Mouse (Mus musculus) right cerebral cortex, postnatal 10 days (tissue): ENCODE measurements at regions not wholly inside any gene's neighbourhood (a gene's known extent, or its start where the extent isn't known, plus 50 kb on each side); places are given as distances from the start of the nearest gene placed in this dataset.

ENCODE experiments used
- DNase-seq, 2 experiments: peaks; one replicate each; pipeline ENCODE4 v3.0.0; 2021; ENCODE audit warnings: low spot score in 2 of 2

- DNase-seq: no peak
Observed at GRCm38 (mm10) chr1:120667776-120668175, 65.6 kb downstream of the En1 start.

DNA sequence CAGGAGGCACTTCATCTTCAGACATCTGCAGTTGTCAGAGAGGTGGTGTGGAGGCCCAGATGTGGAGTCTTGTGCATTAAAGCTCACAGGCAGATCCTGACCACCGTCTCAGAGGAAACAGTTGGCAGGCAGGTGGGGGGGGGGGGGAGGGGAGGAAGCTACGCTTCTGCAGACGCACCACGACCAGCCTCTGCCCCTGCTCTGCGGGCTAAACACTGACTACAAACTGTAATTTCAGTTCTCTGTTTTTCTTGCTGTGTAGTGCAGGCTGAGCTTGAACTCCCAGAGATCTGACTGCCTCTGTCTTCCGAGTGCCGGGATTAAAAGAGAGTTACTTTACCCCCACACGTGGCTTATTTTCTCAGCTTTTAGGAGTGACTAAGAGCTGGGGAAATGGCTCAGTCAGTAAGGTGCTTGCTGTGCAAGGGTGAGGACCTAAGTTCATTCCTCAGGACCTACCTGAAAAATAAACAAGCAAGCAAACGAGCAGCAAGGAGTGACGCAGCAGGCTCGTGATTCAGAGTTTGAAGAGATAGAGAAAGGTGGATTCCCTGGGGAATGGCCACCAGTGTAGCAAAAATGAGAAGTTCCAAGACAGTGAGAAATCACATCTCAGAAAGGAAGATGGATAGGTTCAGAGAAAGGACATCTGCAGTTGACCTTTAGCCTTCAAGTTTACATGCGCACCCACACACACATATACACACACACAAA is 81.5 kb downstream of the En1 start:
- no peak for DNase-seq

DNA sequence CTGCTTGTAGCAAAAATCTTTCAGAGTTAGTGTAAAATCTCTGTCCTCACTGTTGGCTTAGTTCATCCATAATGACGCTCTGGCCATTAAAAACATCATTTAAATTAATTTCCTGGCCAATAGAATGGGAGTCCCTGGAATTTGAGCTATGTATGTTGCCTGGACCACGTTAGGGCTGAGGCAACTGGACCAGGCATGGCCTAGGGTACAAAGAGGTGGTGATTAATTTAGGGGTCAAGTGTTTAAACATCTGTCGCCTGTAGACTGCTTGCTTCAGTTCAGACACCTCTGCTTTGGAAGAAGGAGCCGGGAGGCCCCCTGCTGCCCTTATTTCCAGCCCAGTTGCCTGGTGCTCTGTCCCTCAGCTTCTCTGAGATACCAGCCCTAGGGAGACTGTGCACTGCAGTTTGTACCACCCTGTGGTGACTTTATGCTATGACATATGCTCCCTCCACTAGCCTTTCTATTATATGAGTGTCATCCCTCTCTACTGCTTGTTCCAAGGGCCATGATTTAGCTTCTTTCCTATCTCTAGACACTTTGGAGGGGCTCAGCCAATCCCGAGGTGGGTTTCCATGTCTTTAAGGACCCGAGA is 83.5 kb downstream of the En1 start:
- DNase-seq: no peak

- DNase-seq: no peak
Observed at GRCm38 (mm10) chr1:120691571-120691970, 89.4 kb downstream of the En1 start.

- no peak for DNase-seq
Observed at GRCm38 (mm10) chr1:120698189-120698588, 96.0 kb downstream of the En1 start.

DNA sequence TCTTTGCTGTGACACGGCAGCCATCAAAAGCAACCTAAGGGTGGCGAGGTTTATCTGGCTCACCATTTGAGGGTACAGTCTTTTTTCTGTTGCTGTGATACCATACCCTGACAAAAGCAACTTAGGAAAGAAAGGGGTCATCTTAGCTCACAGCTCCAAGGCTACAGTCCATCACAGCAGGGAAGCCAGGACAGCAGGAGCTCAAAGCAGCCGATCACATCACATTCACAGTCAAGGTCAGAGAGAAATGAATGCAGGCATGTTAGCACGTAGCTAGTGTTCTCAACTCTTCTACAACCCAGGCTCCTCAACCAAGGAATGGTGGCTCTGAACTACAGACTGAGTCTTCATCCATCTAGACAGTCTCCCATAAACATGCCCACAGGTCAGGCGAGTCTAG is 102.0 kb downstream of the En1 start:
- DNase-seq: no peak

GRCm38 (mm10) chr1:120706011-120706410 is 103.8 kb downstream of the En1 start:
- DNase-seq: no peak

DNA sequence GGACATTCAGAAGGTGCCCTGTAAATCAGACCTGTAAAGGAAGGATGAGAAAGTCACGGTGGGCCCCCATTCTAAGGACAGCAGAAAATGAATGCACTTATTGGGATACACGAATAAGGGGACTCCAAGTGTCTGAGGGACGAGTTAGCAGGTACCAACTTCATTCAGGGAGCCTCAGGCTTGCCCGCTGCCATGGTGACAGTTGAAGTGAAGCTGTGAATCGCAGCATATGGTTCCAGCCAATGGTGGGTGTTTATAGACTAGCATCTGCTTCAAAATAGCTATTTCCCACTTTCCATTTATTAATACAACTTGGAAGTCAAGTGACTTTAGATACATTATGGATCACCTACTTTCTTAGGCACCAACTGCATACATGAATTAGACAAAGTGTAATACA is 106.3 kb downstream of the En1 start:
- DNase-seq: peak; percentile 41 to 58

DNA sequence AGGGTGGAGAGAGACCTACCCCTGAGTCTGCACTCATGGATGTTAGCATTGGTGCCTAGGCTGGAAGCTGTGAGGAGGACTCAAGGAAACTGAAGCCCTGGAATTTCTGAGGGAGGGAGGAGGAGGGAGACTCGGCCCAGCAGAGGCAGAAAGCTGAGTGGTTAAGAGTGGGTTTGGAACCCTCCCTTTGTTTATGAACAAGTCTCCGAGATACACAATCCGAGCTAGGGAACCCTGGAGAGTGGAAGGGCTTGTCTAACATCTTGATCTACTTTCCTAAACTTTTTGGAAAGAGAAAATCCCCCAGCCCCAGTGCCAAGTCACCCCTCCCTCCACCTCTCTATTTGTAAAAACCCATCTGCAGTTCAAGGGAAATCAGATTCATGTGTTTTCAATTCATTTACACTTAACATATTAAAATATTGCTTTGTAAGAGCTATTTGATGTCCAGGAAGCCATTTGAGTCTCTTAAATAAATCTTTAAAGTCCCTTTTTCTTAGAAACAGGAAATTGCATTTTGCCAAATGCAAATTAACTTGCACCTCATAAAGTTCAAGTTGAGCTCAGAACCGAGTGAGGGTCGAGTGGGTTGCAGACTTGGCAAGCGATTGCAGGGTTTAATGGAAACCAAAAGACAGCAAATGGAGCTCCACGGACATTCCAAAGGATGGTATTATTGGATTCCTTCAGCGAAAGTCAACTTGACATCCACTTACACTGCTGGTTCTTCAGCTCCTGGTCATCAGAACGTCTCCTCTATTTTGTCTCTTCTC is 113.1 kb downstream of the En1 start:
- no peak for DNase-seq

GRCm38 (mm10) chr1:120726777-120727176 is 124.6 kb downstream of the En1 start:
- DNase-seq: no peak

- no peak for DNase-seq
Observed at GRCm38 (mm10) chr1:120727427-120727826, 125.2 kb downstream of the En1 start.

GRCm38 (mm10) chr1:120732003-120732402 is 129.8 kb downstream of the En1 start:
- DNase-seq: no peak

DNA sequence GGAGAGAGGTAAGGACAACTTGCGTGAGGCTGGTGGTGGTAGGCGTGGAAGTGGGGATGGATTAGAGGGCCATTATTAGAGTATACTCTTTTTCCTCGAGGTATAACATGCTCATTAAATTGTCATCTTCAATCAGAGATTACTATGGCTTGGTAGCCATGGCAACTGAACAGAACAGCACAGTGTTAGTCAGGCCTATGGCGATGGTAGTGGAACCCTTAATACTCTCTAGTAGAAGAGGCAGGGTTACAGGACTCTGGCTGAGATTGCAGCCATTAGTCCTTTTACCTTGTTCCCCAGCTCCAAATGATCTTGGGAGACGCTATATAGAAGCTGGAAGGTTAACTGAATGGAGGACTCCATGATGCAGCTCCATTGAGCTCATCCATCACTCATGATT is 131.5 kb downstream of the En1 start:
- DNase-seq: no peak

- DNase-seq: no peak
Observed at GRCm38 (mm10) chr1:120734846-120735245, 132.6 kb downstream of the En1 start.

- DNase-seq: no peak
Observed at GRCm38 (mm10) chr1:120739499-120739898, 137.3 kb downstream of the En1 start.

DNA sequence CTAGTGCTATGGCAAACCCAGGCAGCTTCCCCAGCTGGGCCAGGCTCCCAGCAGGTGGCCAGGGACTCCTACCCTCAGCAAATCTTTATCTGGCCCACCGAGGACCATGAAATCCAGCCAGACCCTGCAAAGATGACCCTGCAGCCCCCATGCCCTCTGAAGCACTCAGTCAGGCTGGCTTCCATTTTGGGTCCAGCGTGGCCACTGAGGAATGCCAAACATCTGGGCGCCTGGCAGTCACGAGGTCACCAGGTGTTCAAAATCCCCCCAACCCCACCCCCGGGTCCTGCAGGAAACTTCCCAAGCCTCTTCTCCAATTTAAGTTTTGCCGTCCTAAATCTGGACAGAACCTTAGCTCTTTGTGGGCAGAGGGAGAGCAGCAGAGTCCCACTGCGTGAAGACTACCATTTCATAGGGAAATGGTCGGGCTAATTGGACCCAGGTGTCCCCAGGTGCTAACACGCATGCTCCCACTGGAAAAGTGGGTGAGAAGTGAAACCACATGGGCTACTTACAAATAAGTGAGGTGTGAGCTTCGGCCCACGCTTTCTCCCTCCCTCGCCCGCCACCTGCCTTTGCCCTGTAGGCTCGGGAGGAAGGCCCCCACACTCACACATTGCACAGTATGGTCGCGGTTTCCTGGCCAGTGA is 139.0 kb downstream of the En1 start:
- DNase-seq: no peak

DNA sequence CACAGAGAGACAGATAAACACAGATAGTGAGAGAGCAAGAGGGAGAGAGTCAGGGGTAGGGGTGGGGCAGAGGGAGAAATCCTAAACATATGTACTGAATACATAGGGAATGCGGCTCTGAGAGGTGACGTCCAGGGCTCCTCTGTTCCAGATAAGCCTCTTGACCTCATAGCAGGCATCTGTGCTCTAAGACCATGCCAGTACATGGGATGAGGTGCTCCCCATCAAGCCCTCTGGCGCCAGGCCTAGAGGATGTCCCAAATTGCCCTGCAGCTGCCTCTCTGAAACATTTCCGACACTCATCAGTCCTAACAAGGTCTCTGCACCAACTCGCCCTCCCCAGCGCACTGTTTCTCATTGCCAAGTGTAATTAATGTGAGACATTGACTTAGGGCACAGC is 146.7 kb downstream of the En1 start:
- no peak for DNase-seq

GRCm38 (mm10) chr1:120753406-120753805 is 151.2 kb downstream of the En1 start:
- DNase-seq: no peak

- no peak for DNase-seq
Observed at GRCm38 (mm10) chr1:120754337-120754736, 152.1 kb downstream of the En1 start.

- peak in 1 of 2 experiments; percentile 30 for DNase-seq
Observed at GRCm38 (mm10) chr1:120757283-120757821, 155.1 kb downstream of the En1 start.

DNA sequence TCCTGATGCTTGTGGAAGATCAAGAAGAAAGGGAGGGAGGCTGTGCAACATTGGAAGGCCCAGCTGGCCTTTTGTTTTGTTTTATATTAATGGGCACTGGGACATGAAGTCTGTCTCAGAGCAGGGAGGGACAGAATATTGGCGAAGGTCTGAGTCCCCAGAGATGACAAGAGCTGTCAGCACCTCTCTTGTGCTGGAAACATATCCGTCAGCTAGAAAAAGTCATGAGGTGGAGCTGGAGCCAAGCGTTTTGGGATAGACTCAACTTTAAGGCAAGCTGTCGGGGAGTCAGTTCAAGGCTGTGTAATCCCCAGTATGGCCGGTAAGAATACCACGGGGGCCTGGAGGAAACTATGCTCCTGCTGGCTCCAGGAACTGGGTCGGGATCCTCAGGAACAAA is 156.0 kb downstream of the En1 start:
- DNase-seq: no peak

DNA sequence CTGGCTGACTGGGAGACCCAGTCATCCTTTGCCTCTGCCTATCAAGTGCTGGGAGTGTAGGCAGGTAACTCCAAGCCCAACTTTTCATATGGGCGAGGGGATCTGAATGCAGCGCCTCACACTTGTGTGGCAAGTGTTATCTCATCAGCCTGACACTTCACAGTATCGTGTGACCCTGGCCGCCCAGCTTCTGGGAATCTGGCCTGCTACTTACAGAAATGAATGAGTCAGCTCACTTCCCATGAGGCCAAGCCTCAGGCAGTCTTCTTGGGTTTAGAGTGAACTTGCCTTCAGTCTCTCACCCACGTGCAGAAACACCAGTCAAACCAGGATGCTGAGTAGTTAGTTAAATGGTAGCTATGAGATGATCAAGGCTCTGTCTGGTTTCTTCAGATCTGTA is 156.5 kb downstream of the En1 start:
- DNase-seq: no peak
